Mouse (Mus musculus) ES-E14 (cell line): ENCODE data around the gene Smyd3.

Experiments used
- CHD2 ChIP-seq: IDR thresholded peaks from 2 replicates; pipeline ENCODE4 v1.6.1; 2014; ENCODE audit warnings: mild to moderate bottlenecking, low read depth, low read length, inconsistent platforms
- HCFC1 ChIP-seq: IDR thresholded peaks from 2 replicates; pipeline ENCODE4 v1.6.1; 2012; ENCODE audit warnings: low read length, inconsistent platforms, borderline replicate concordance; ENCODE audit not compliant: insufficient read depth
- ZC3H11A ChIP-seq: IDR thresholded peaks from 2 replicates; pipeline ENCODE4 v1.6.1; 2012; ENCODE audit warnings: low read depth, mild to moderate bottlenecking, inconsistent platforms, low read length, borderline replicate concordance
- ZNF384 ChIP-seq: IDR thresholded peaks from 2 replicates; pipeline ENCODE4 v1.6.1; 2012; ENCODE audit warnings: low read depth, low read length, inconsistent platforms

DNA sequence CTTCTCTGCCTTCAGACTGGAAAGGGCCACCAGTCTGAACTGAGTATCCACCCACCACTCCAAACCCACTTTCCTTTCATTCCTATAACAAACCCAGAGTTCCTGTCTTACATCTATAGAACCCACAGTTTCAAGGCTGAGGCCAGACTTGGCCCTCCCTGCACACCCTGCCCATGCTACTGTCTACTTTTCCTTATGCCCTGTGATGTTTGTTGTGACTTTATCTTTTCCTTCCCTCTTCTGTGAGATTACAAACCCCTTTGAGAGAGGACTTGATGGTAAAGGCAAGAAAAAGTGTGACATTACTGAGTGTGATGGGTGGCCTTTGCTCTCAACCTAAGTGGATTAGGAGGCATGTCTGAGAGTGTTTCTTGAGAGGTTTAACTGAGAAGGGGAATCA is 504.8 kb downstream of the Smyd3 start:
- TF ChIP-seq ZC3H11A: no peak
- no peak for TF ChIP-seq ZNF384
- TF ChIP-seq CHD2: no peak
- no peak for TF ChIP-seq HCFC1
